Mouse (Mus musculus) left cerebral cortex, postnatal 4 days (tissue): Measurements from ENCODE around the gene Gramd1c. TPM values are rescaled to one million over a fixed set of nuclear protein-coding genes. Genes with fewer than 3 reads are reported as not detected.

Experiments used
- DNase-seq: peaks from one replicate; pipeline ENCODE4 v3.0.0-alpha.2; 2022
- intact Hi-C: fragments of 180-260 bp; cut with DNase I; formaldehyde crosslinking; loops from one replicate; pipeline ENCODE4 v1.15.1; 2025
- total RNA-seq, 2 experiments: library from RNA; stranded (reverse); gene quantifications; 2 replicates each; pipeline ENCODE4 v1.2.3; 2021

Gene Gramd1c
- total RNA-seq, 2 experiments from 2014 or later = 2.9 to 4.9 TPM

- intact Hi-C loops = no loop called here
- DNase-seq = no peak
These were observed 36.9 kb downstream of the Gramd1c start for GRCm38 (mm10) chr16:44026210-44026609.

GRCm38 (mm10) chr16:44018986-44019548, 44.1 kb downstream of the Gramd1c start:
- intact Hi-C loops = no loop called here
- DNase-seq = no peak

GRCm38 (mm10) chr16:44018372-44018771, 44.8 kb downstream of the Gramd1c start:
- DNase-seq = no peak
- intact Hi-C loops = no loop called here

GRCm38 (mm10) chr16:44017707-44018106, 45.4 kb downstream of the Gramd1c start:
- DNase-seq = no peak
- intact Hi-C loops = no loop called here

- DNase-seq = no peak
- intact Hi-C loops = no loop called here
These were observed 47.0 kb downstream of the Gramd1c start for GRCm38 (mm10) chr16:44016164-44016563.

GRCm38 (mm10) chr16:44015416-44016158, 47.6 kb downstream of the Gramd1c start:
- no peak for DNase-seq
- intact Hi-C loops = no loop called here

- intact Hi-C loops = no loop called here
- no peak for DNase-seq
These were observed 52.1 kb downstream of the Gramd1c start for GRCm38 (mm10) chr16:44011010-44011409.

- intact Hi-C loops = no loop called here
- DNase-seq = no peak
These were observed 61.1 kb downstream of the Gramd1c start for GRCm38 (mm10) chr16:44002086-44002485.

- DNase-seq = no peak
- intact Hi-C loops = no loop called here
These were observed 63.6 kb downstream of the Gramd1c start for GRCm38 (mm10) chr16:43999541-43999940.

- no peak for DNase-seq
- intact Hi-C loops = no loop called here
These were observed 64.0 kb downstream of the Gramd1c start for GRCm38 (mm10) chr16:43999111-43999510.

- intact Hi-C loops = no loop called here
- DNase-seq = no peak
These were observed 68.5 kb downstream of the Gramd1c start for GRCm38 (mm10) chr16:43994623-43995022.

GRCm38 (mm10) chr16:43986299-43986698, 76.8 kb downstream of the Gramd1c start:
- intact Hi-C loops = no loop called here
- DNase-seq = no peak

GRCm38 (mm10) chr16:43980110-43980609, 83.0 kb downstream of the Gramd1c start:
- intact Hi-C loops = no loop called here
- DNase-seq = no peak

- intact Hi-C loops = no loop called here
- DNase-seq = no peak
These were observed 83.6 kb downstream of the Gramd1c start, which contains the start of gene Zdhhc23 for GRCm38 (mm10) chr16:43979328-43980109. Zdhhc23 (minus strand) TSS chr16:43979791.

GRCm38 (mm10) chr16:43979010-43979327, 84.2 kb downstream of the Gramd1c start:
- no peak for DNase-seq
- intact Hi-C loops = no loop called here

- DNase-seq = no peak
- intact Hi-C loops = no loop called here
These were observed 89.4 kb downstream of the Gramd1c start for GRCm38 (mm10) chr16:43973606-43974220.

GRCm38 (mm10) chr16:43973147-43973546, 90.0 kb downstream of the Gramd1c start:
- intact Hi-C loops = no loop called here
- DNase-seq = no peak

GRCm38 (mm10) chr16:43972391-43972790, 90.8 kb downstream of the Gramd1c start:
- intact Hi-C loops = no loop called here
- no peak for DNase-seq

GRCm38 (mm10) chr16:43971741-43972140, 91.4 kb downstream of the Gramd1c start:
- intact Hi-C loops = no loop called here
- DNase-seq = no peak

GRCm38 (mm10) chr16:43971189-43971588, 92.0 kb downstream of the Gramd1c start:
- no peak for DNase-seq
- intact Hi-C loops = no loop called here

GRCm38 (mm10) chr16:43970426-43970825, 92.7 kb downstream of the Gramd1c start:
- intact Hi-C loops = no loop called here
- no peak for DNase-seq
